In genomic region chr7:90124991-90125390, GRCm38 (mm10) we compare ENCODE assay signal across 12 mouse cellular contexts. TPM values are rescaled to one million over a fixed set of nuclear protein-coding genes. Genes with fewer than 3 reads are reported as not detected.
DNase-seq lines count a peak whose midpoint lies in the region; ATAC-seq lines count a peak whose summit lies in the region.
"Had no signal": no experiment of that assay in that cellular context is flagged by ENCODE, and none has a peak within 500 bp of the region (broad histone marks: within the 10 kb centered on the region; RNA-seq: fewer than 3 reads in every experiment).

No protein-coding gene starts in this region.

- H3K36me3 ChIP-seq in heart, embryonic 11.5 days (ENCODE audit: control insufficient read depth, insufficient read depth, low read length), result no peaks in the 10 kb centered on the region
- no peaks in the 10 kb centered on the region for H3K36me3 ChIP-seq in lung, embryonic 16.5 days (ENCODE audit: control insufficient read depth, insufficient read depth, low read length)
- 0 out of 2 replicates have a peak, but pooled peaks cover 2% of the 10 kb centered on the region for H3K36me3 ChIP-seq in midbrain, embryonic 15.5 days (replicated peaks)
- H3K36me3 ChIP-seq: limb, embryonic 12.5 days; neural tube, embryonic 12.5 days had no signal

- WGBS in heart, embryonic 11.5 days (ENCODE audit: insufficient replicate concordance), result 84% methylated on average over 5 of the region's 5 CpGs
- WGBS in lung, embryonic 16.5 days, result 53% methylated on average over 5 of the region's 5 CpGs
- 92% methylated on average over 5 of the region's 5 CpGs for WGBS in midbrain, embryonic 15.5 days

- DNase-seq in 3T3-L1 (ENCODE audit: low read depth, low spot score), result peak; percentile 80
- DNase-seq in NIH3T3 (ENCODE audit: low read depth), result peak; percentile 69
- DNase-seq in adrenal gland, postnatal 14 days, result no peak
- DNase-seq: forebrain, postnatal 0 days; thymus, adult 2 months had no signal

- no peaks in the 10 kb centered on the region; the same call in 1 of the 2 replicates for H3K4me1 ChIP-seq in heart, embryonic 11.5 days (ENCODE audit: control insufficient read depth, insufficient read depth, low read length)
- peaks cover 6% of the 10 kb centered on the region for H3K4me1 ChIP-seq in lung, embryonic 16.5 days (replicated peaks; ENCODE audit: control insufficient read depth, insufficient read depth, low read length)
- peaks cover 7% of the 10 kb centered on the region for H3K4me1 ChIP-seq in midbrain, embryonic 15.5 days
- H3K4me1 ChIP-seq: neural tube, embryonic 12.5 days had no signal

- H3K27me3 ChIP-seq in heart, embryonic 11.5 days (ENCODE audit: control insufficient read depth, insufficient read depth, low read length), result no peaks in the 10 kb centered on the region
- H3K27me3 ChIP-seq in lung, embryonic 16.5 days (ENCODE audit: control insufficient read depth, insufficient read depth, low read depth, low read length), result no peaks in the 10 kb centered on the region
- no peaks in the 10 kb centered on the region for H3K27me3 ChIP-seq in midbrain, embryonic 15.5 days (replicated peaks)
- H3K27me3 ChIP-seq: limb, embryonic 12.5 days; megakaryocyte, embryonic 14.5 days; neural tube, embryonic 12.5 days had no signal

- ATAC-seq in heart, embryonic 11.5 days (replicated peaks; ENCODE audit: insufficient number of reproducible peaks, low FRiP score, low TSS enrichment), result no peak
- ATAC-seq in lung, embryonic 16.5 days (ENCODE audit: low read depth), result peak; percentile 53
- no peak for ATAC-seq in midbrain, embryonic 15.5 days (replicated peaks)
- ATAC-seq in activated CD4-positive, CD25-positive, alpha-beta regulatory T cell, adult 4 months, result no peak
- ATAC-seq: forebrain, postnatal 0 days had no signal

- H3K4me2 ChIP-seq in heart, embryonic 11.5 days, result no peak overlapping the region
- no peak overlapping the region for H3K4me2 ChIP-seq in lung, embryonic 16.5 days (ENCODE audit: low read depth, low read length)
- no peak overlapping the region for H3K4me2 ChIP-seq in midbrain, embryonic 15.5 days
- H3K4me2 ChIP-seq: limb, embryonic 12.5 days; neural tube, embryonic 12.5 days had no signal

- H3K4me3 ChIP-seq in heart, embryonic 11.5 days (ENCODE audit: low read depth, low read length), result no peak overlapping the region
- no peak overlapping the region for H3K4me3 ChIP-seq in lung, embryonic 16.5 days (ENCODE audit: low read length)
- H3K4me3 ChIP-seq in midbrain, embryonic 15.5 days, result no peak overlapping the region
- H3K4me3 ChIP-seq: limb, embryonic 12.5 days; megakaryocyte, embryonic 14.5 days; neural tube, embryonic 12.5 days had no signal

- peak overlapping the region; percentile 22; the same call in 1 of the 2 replicates for H3K27ac ChIP-seq in heart, embryonic 11.5 days (ENCODE audit: low read depth, low read length)
- peak overlapping the region; percentile 70 for H3K27ac ChIP-seq in lung, embryonic 16.5 days (ENCODE audit: low read length)
- no peak overlapping the region for H3K27ac ChIP-seq in midbrain, embryonic 15.5 days
- H3K27ac ChIP-seq: limb, embryonic 12.5 days; neural tube, embryonic 12.5 days had no signal

- H3K9me3 ChIP-seq in heart, embryonic 11.5 days (replicated peaks; ENCODE audit: control insufficient read depth, low read length), result no peaks in the 10 kb centered on the region
- H3K9me3 ChIP-seq in lung, embryonic 16.5 days (ENCODE audit: control insufficient read depth, low read length), result no peaks in the 10 kb centered on the region
- no peaks in the 10 kb centered on the region for H3K9me3 ChIP-seq in midbrain, embryonic 15.5 days
- H3K9me3 ChIP-seq: limb, embryonic 12.5 days; megakaryocyte, embryonic 14.5 days; neural tube, embryonic 12.5 days had no signal

- no peak overlapping the region for H3K9ac ChIP-seq in heart, embryonic 11.5 days (ENCODE audit: low read depth, low read length)
- no peak overlapping the region for H3K9ac ChIP-seq in lung, embryonic 16.5 days (ENCODE audit: low read length)
- no peak overlapping the region for H3K9ac ChIP-seq in midbrain, embryonic 15.5 days
- H3K9ac ChIP-seq: forebrain, postnatal 0 days; limb, embryonic 12.5 days; neural tube, embryonic 12.5 days had no signal

RNA-seq across cellular contexts. Expression of gene Picalm, which starts 5.0 kb away (rescaled TPM):
- polyA plus RNA-seq in heart, embryonic 11.5 days (2014; fragmentation: Nextera tagmentation; extraction: Ambion mirVana), result 36.1 and 43.7 TPM in 2 replicates
- 46.0 and 49.7 TPM in 2 replicates for polyA plus RNA-seq in lung, embryonic 16.5 days (2015; fragmentation: Nextera tagmentation; extraction: Ambion mirVana)
- polyA plus RNA-seq in midbrain, embryonic 15.5 days (2015; fragmentation: Nextera tagmentation; extraction: Ambion mirVana), result 38.1 and 39.1 TPM in 2 replicates
- 207 and 216 TPM in 2 replicates for total RNA-seq in adrenal gland, postnatal 14 days (2021)
- polyA plus RNA-seq in activated CD4-positive, CD25-positive, alpha-beta regulatory T cell, adult 4 months (2017; shearing (Covaris generic)), result 10 to 100 TPM; 49.7 to 85.7 TPM
